Mouse (Mus musculus) thymus, postnatal 4 days (tissue): Measurements from ENCODE around the gene Nmur1.

ENCODE experiments used
- DNase-seq: peaks from one replicate; pipeline ENCODE4 v3.0.0; 2021

The Nmur1 gene

GRCm38 (mm10) chr1:86426128-86426527, at the start of gene Nmur1, which contains the start of gene Tex44:
Nmur1 (minus strand) TSS chr1:86426228.
Tex44 (plus strand) TSS chr1:86426329.
- DNase-seq, result no peak

- no peak for DNase-seq
These were observed 47.2 kb upstream of the Nmur1 start for GRCm38 (mm10) chr1:86473109-86473760.

GRCm38 (mm10) chr1:86472197-86472952, 46.3 kb upstream of the Nmur1 start:
- DNase-seq, result peak; percentile 58

GRCm38 (mm10) chr1:86471504-86471961, 45.5 kb upstream of the Nmur1 start:
- DNase-seq, result peak; percentile 68

- peak; percentile 29 for DNase-seq
These were observed 44.6 kb upstream of the Nmur1 start for GRCm38 (mm10) chr1:86470519-86471181.

- DNase-seq, result no peak
These were observed 43.8 kb upstream of the Nmur1 start for GRCm38 (mm10) chr1:86469876-86470275.

- no peak for DNase-seq
These were observed 41.4 kb upstream of the Nmur1 start for GRCm38 (mm10) chr1:86467416-86467815.

- DNase-seq, result no peak
These were observed 38.8 kb upstream of the Nmur1 start for GRCm38 (mm10) chr1:86464875-86465224.

GRCm38 (mm10) chr1:86464223-86464874, 38.3 kb upstream of the Nmur1 start:
- no peak for DNase-seq

- DNase-seq, result no peak
These were observed 33.3 kb upstream of the Nmur1 start for GRCm38 (mm10) chr1:86459371-86459770.

GRCm38 (mm10) chr1:86456892-86457581, 31.0 kb upstream of the Nmur1 start:
- DNase-seq, result no peak

- no peak for DNase-seq
These were observed 26.7 kb upstream of the Nmur1 start for GRCm38 (mm10) chr1:86452713-86453112.

GRCm38 (mm10) chr1:86449966-86450365, 23.9 kb upstream of the Nmur1 start:
- no peak for DNase-seq

- no peak for DNase-seq
These were observed 22.2 kb upstream of the Nmur1 start for GRCm38 (mm10) chr1:86448272-86448671.

GRCm38 (mm10) chr1:86447596-86448171, 21.7 kb upstream of the Nmur1 start:
- DNase-seq, result no peak

- DNase-seq, result peak; percentile 23
These were observed 17.6 kb upstream of the Nmur1 start for GRCm38 (mm10) chr1:86443386-86444172.

GRCm38 (mm10) chr1:86442832-86443231, 16.8 kb upstream of the Nmur1 start:
- no peak for DNase-seq

- DNase-seq, result peak; percentile 89
These were observed 16.2 kb upstream of the Nmur1 start for GRCm38 (mm10) chr1:86441980-86442831.

- no peak for DNase-seq
These were observed 15.6 kb upstream of the Nmur1 start for GRCm38 (mm10) chr1:86441724-86441979.

GRCm38 (mm10) chr1:86440887-86441723, 15.1 kb upstream of the Nmur1 start:
- DNase-seq, result peak; percentile 81
